Mouse (Mus musculus) brain, embryonic 14.5 days (tissue): ENCODE data around the gene Pgbd5.

Experiments used
- CTCF ChIP-seq: fragments of 200-500 bp; IDR thresholded peaks from 2 replicates; pipeline ENCODE4 v1.5.1; 2012; ENCODE audit warnings: inconsistent platforms, mild to moderate bottlenecking, moderate library complexity, borderline replicate concordance; ENCODE audit not compliant: insufficient read depth, insufficient read length; ENCODE audit errors: extremely low read depth
- POLR2A ChIP-seq: fragments of 200-500 bp; IDR thresholded peaks from 2 replicates; pipeline ENCODE4 v1.6.1; 2012; ENCODE audit warnings: mild to moderate bottlenecking, inconsistent platforms, borderline replicate concordance; ENCODE audit not compliant: poor library complexity, insufficient read depth, insufficient read length, severe bottlenecking; ENCODE audit errors: extremely low read depth

- TF ChIP-seq CTCF (no peak), POLR2A (no peak)
These were observed 8.6 kb downstream of the Pgbd5 start for GRCm38 (mm10) chr8:124430881-124431280.
